Comparison of ENCODE assay signal across 8 mouse cellular contexts in genomic region chr3:84155558-84156006, GRCm38 (mm10). TPM values are rescaled to one million over a fixed set of nuclear protein-coding genes. Genes with fewer than 3 reads are reported as not detected.
DNase-seq lines count a peak whose midpoint lies in the region; ATAC-seq lines count a peak whose summit lies in the region.

Mnd1 (minus strand) TSS chr3:84155786.

- peak; percentile 100 for ATAC-seq in inflammation-experienced regulatory T-cells, adult 6 months
- peak; percentile 98 for ATAC-seq in megakaryocyte-erythroid progenitor cell, adult 5-6 weeks (replicated peaks; ENCODE audit: low FRiP score, low TSS enrichment, poor library complexity, severe bottlenecking)

- peak; percentile 99 to 100 for DNase-seq in adrenal gland, adult (ENCODE audit: inconsistent age in 2 of 2, low spot score in 1 of 2)
- DNase-seq in embryo, embryonic 10.5 days (ENCODE audit: low spot score) = peak; percentile 99
- DNase-seq in gastrocnemius, postnatal 14 days = peak; percentile 99
- peak; percentile 93 to 97 for DNase-seq in left cerebral cortex, postnatal 10 days (ENCODE audit: extremely low spot score in 1 of 2, low spot score in 2 of 2)
- peak; percentile 92 for DNase-seq in right cerebral cortex, postnatal 25 days
- peak; percentile 99 for DNase-seq in urinary bladder, postnatal 4 days (ENCODE audit: low spot score in 2 of 2)

- intact Hi-C loops in gastrocnemius, postnatal 14 days (cut with DNase I; ENCODE audit: low total_unique reads) = loop anchor here (10.0 kb wide), 1 partner anchor 201 kb away; no protein-coding TSS in a partner anchor
- intact Hi-C loops in left cerebral cortex, postnatal 10 days (cut with DNase I) = loop anchor here (10.0 kb wide), 3 partner anchors 111 to 241 kb away; partner anchors contain the start of gene Tmem131l

RNA-seq across cellular contexts. Expression of gene Mnd1, which starts in this region (rescaled TPM):
- total RNA-seq in gastrocnemius, postnatal 14 days (2021) = 1 to 10 TPM; 3.8 to 5.7 TPM
- 10 to 100 TPM in 1 of 3 experiments, 1 to 10 TPM in 2; 1.4 to 12.4 (median 1.5) TPM for polyA plus RNA-seq in inflammation-experienced regulatory T-cells, adult 6 months (2017; shearing (Covaris generic))
- 1 to 10 TPM; 1.9 to 3.4 TPM for total RNA-seq in left cerebral cortex, postnatal 10 days (2021)
- total RNA-seq in megakaryocyte-erythroid progenitor cell, adult 5-6 weeks (2014; fragmentation: Nextera tagmentation) = 19.3 and 27.9 TPM in 2 replicates
- 36.5 and 47.5 TPM in 2 replicates for total RNA-seq in megakaryocyte-erythroid progenitor cell, adult 5-6 weeks (2017)

Comparison
In these comparisons a context has a peak if more than half of its experiments do, and no peak if none do; other contexts are left out.
1. Peak in every context shown above with its lines: DNase-seq and ATAC-seq.